Mouse (Mus musculus): ENCODE measurements around the gene Parva. TPM values are rescaled to one million over a fixed set of nuclear protein-coding genes. Genes with fewer than 3 reads are reported as not detected.
A peak's percentile ranks its signal among the peaks of the same experiment; 100 is the strongest.

Parva gene
- total RNA-seq, 2 experiments from 2014 or later = 60.7 to 63.9 TPM

- DNase-seq (ENCODE audit: low spot score in 2 of 2) = no peak
Measured at GRCm38 (mm10) chr7:112595226-112595850, 168.0 kb downstream of the Parva start.

GRCm38 (mm10) chr7:112599650-112600049, 172.3 kb downstream of the Parva start:
- no peak for DNase-seq (ENCODE audit: low spot score in 2 of 2)

GRCm38 (mm10) chr7:112600163-112600562, 172.9 kb downstream of the Parva start:
- no peak for DNase-seq (ENCODE audit: low spot score in 2 of 2)

- no peak for DNase-seq (ENCODE audit: low spot score in 2 of 2)
Measured at GRCm38 (mm10) chr7:112602966-112603365, 175.7 kb downstream of the Parva start.

GRCm38 (mm10) chr7:112603496-112604170, 176.3 kb downstream of the Parva start:
- no peak for DNase-seq (ENCODE audit: low spot score in 2 of 2)

GRCm38 (mm10) chr7:112604209-112604608, 176.9 kb downstream of the Parva start:
- no peak for DNase-seq (ENCODE audit: low spot score in 2 of 2)

- DNase-seq (ENCODE audit: low spot score in 2 of 2) = no peak
Measured at GRCm38 (mm10) chr7:112614046-112614790, 186.9 kb downstream of the Parva start.

- no peak for DNase-seq (ENCODE audit: low spot score in 2 of 2)
Measured at GRCm38 (mm10) chr7:112614791-112615668, 187.7 kb downstream of the Parva start.

GRCm38 (mm10) chr7:112620322-112621179, 193.2 kb downstream of the Parva start:
- peak; percentile 47 to 65 for DNase-seq (ENCODE audit: low spot score in 2 of 2)

- DNase-seq (ENCODE audit: low spot score in 2 of 2) = no peak
Measured at GRCm38 (mm10) chr7:112627481-112627880, 200.2 kb downstream of the Parva start.

GRCm38 (mm10) chr7:112634505-112635213, 207.4 kb downstream of the Parva start:
- DNase-seq (ENCODE audit: low spot score in 2 of 2) = no peak

GRCm38 (mm10) chr7:112635936-112636335, 208.6 kb downstream of the Parva start:
- no peak for DNase-seq (ENCODE audit: low spot score in 2 of 2)

Other genes with a start within 250 kb of the Parva start
- gene Mical2, start 201.6 kb upstream of the Parva start, total RNA-seq (2021) = 100 to 1,000 TPM; 573 to 577 TPM

Measured in layer of hippocampus, postnatal 14 days (tissue).